Mouse (Mus musculus): ENCODE results near the gene Scaper.
A peak's percentile ranks its signal among the peaks of the same experiment; 100 is the strongest.

Gene Scaper

GRCm38 (mm10) chr9:55540391-55540770 lies 397.5 kb downstream of the Scaper start:
- DNase-seq (ENCODE audit: low read depth, low spot score), result no peak

- DNase-seq (ENCODE audit: low read depth, low spot score), result no peak
Measured at GRCm38 (mm10) chr9:55539661-55540390, 398.1 kb downstream of the Scaper start.

GRCm38 (mm10) chr9:55539006-55539405 lies 398.9 kb downstream of the Scaper start:
- DNase-seq (ENCODE audit: low read depth, low spot score), result no peak

GRCm38 (mm10) chr9:55538377-55538776 lies 399.5 kb downstream of the Scaper start, which contains the start of gene Isl2:
TSS of gene Isl2 (plus strand) at chr9:55538672.
- no peak for DNase-seq (ENCODE audit: low read depth, low spot score)

GRCm38 (mm10) chr9:55535907-55536306 lies 402.0 kb downstream of the Scaper start:
- DNase-seq (ENCODE audit: low read depth, low spot score), result no peak

- DNase-seq (ENCODE audit: low read depth, low spot score), result no peak
Measured at GRCm38 (mm10) chr9:55525716-55526115, 412.2 kb downstream of the Scaper start.

- DNase-seq (ENCODE audit: low read depth, low spot score), result peak; percentile 96
Measured at GRCm38 (mm10) chr9:55512027-55512543, 425.8 kb downstream of the Scaper start, which contains the start of gene Etfa. TSS of gene Etfa (minus strand) at chr9:55512243.

GRCm38 (mm10) chr9:55511521-55511993 lies 426.4 kb downstream of the Scaper start:
- DNase-seq (ENCODE audit: low read depth, low spot score), result no peak

- no peak for DNase-seq (ENCODE audit: low read depth, low spot score)
Measured at GRCm38 (mm10) chr9:55510651-55511235, 427.2 kb downstream of the Scaper start.

- no peak for DNase-seq (ENCODE audit: low read depth, low spot score)
Measured at GRCm38 (mm10) chr9:55509731-55510130, 428.2 kb downstream of the Scaper start.

- no peak for DNase-seq (ENCODE audit: low read depth, low spot score)
Measured at GRCm38 (mm10) chr9:55508701-55509100, 429.2 kb downstream of the Scaper start.

GRCm38 (mm10) chr9:55507922-55508321 lies 430.0 kb downstream of the Scaper start:
- DNase-seq (ENCODE audit: low read depth, low spot score), result no peak
